Mouse (Mus musculus) MEL (cell line): ENCODE results near the gene Zfc3h1. TPM values are rescaled to one million over a fixed set of nuclear protein-coding genes. Genes with fewer than 3 reads are reported as not detected.

Source experiments
- DNase-seq: peaks from one replicate; pipeline ENCODE4 v3.0.0; 2011; ENCODE audit warnings: low read depth, low spot score
- H3K27ac ChIP-seq: 2 replicates; pipeline ENCODE4 v1.5.1; 2012; ENCODE audit warnings: low read depth, mild to moderate bottlenecking, control low read depth, low read length, moderate library complexity; ENCODE audit not compliant: control insufficient read depth
- H3K27me3 ChIP-seq, 2 experiments: fragments of 150-350 bp in 1 of 2; sonication (generic) in 1 of 2; 2 replicates each; pipeline ENCODE4 v1.6.1; 2012; ENCODE audit warnings: low read length in 2 of 2, mild to moderate bottlenecking in 2 of 2, improper control_type of control experiment in 1 of 2, moderate library complexity in 1 of 2; ENCODE audit not compliant: insufficient read depth in 2 of 2, control insufficient read depth in 1 of 2
- H3K36me3 ChIP-seq, 2 experiments: 2 replicates each; pipeline ENCODE4 v1.6.1; 2012 to 2014; ENCODE audit warnings: low read length in 2 of 2, improper control_type of control experiment in 1 of 2, inconsistent platforms in 1 of 2, mild to moderate bottlenecking in 1 of 2; ENCODE audit not compliant: insufficient read depth in 2 of 2, control insufficient read depth in 1 of 2
- H3K4me1 ChIP-seq, 2 experiments: fragments of 150-350 bp in 1 of 2; sonication (generic) in 1 of 2; 2 replicates each; pipeline ENCODE4 v1.6.1; 2012; ENCODE audit warnings: low read length in 2 of 2, improper control_type of control experiment in 1 of 2, mild to moderate bottlenecking in 1 of 2; ENCODE audit not compliant: insufficient read depth in 2 of 2, control insufficient read depth in 1 of 2
- H3K4me3 ChIP-seq, 2 experiments: fragments of 150-350 bp in 1 of 2; sonication (generic) in 1 of 2; 2 replicates each; pipeline ENCODE4 v1.5.1; 2012; ENCODE audit warnings: low read depth in 2 of 2, low read length in 2 of 2, mild to moderate bottlenecking in 2 of 2, moderate library complexity in 2 of 2, control low read depth in 1 of 2, improper control_type of control experiment in 1 of 2; ENCODE audit not compliant: control insufficient read depth in 1 of 2, insufficient read depth in 1 of 2
- H3K79me2 ChIP-seq: 2 replicates; pipeline ENCODE4 v1.6.1; 2012; ENCODE audit warnings: mild to moderate bottlenecking, low read length, moderate library complexity; ENCODE audit not compliant: control insufficient read depth, poor library complexity, insufficient read depth
- H3K9ac ChIP-seq: 2 replicates; pipeline ENCODE4 v1.6.1; 2012; ENCODE audit warnings: low read depth, mild to moderate bottlenecking, control low read depth, low read length, moderate library complexity; ENCODE audit not compliant: control insufficient read depth, poor library complexity, severe bottlenecking
- H3K9me3 ChIP-seq: fragments of 150-350 bp; sonication (generic); replicated peaks from 2 replicates; pipeline ENCODE4 v1.6.1; 2012; ENCODE audit warnings: mild to moderate bottlenecking, low read length, improper control_type of control experiment, moderate library complexity; ENCODE audit not compliant: insufficient read depth
- CHD1 ChIP-seq: IDR thresholded peaks from 2 replicates; pipeline ENCODE4 v1.6.1; 2012; ENCODE audit warnings: low read depth, mild to moderate bottlenecking, inconsistent platforms, low read length, improper control_type of control experiment
- E2F4 ChIP-seq: IDR thresholded peaks from 2 replicates; pipeline ENCODE4 v1.6.1; 2011; ENCODE audit warnings: low read depth, low read length, improper control_type of control experiment, borderline replicate concordance
- MAX ChIP-seq: IDR thresholded peaks from 2 replicates; pipeline ENCODE4 v1.6.1; 2011; ENCODE audit warnings: low read length, improper control_type of control experiment
- MEF2A ChIP-seq: IDR thresholded peaks from 2 replicates; pipeline ENCODE4 v1.6.1; 2014; ENCODE audit warnings: low read depth, mild to moderate bottlenecking, inconsistent platforms, low read length, improper control_type of control experiment; ENCODE audit not compliant: poor library complexity, insufficient replicate concordance, severe bottlenecking; ENCODE audit errors: extremely low read depth
- MYB ChIP-seq: IDR thresholded peaks from 2 replicates; pipeline ENCODE4 v1.6.1; 2011; ENCODE audit warnings: mild to moderate bottlenecking, low read depth, low read length, improper control_type of control experiment
- NELFE ChIP-seq: IDR thresholded peaks from 2 replicates; pipeline ENCODE4 v1.6.1; 2011; ENCODE audit warnings: low read depth, low read length, improper control_type of control experiment
- NRF1 ChIP-seq: IDR thresholded peaks from 2 replicates; pipeline ENCODE4 v1.6.1; 2014; ENCODE audit warnings: low read depth, mild to moderate bottlenecking, inconsistent platforms, low read length, improper control_type of control experiment, moderate library complexity; ENCODE audit not compliant: poor library complexity, insufficient read depth, severe bottlenecking
- SIN3A ChIP-seq: IDR thresholded peaks from 2 replicates; pipeline ENCODE4 v1.6.1; 2012; ENCODE audit warnings: low read length, improper control_type of control experiment, inconsistent platforms
- TAL1 ChIP-seq: IDR thresholded peaks from 2 replicates; pipeline ENCODE4 v1.6.1; 2012; ENCODE audit warnings: mild to moderate bottlenecking, inconsistent platforms, low read length, moderate library complexity, mixed read lengths
- TCF12 ChIP-seq: IDR thresholded peaks from 2 replicates; pipeline ENCODE4 v1.6.1; 2014; ENCODE audit warnings: low read depth, mild to moderate bottlenecking, inconsistent platforms, low read length, improper control_type of control experiment, moderate library complexity
- UBTF ChIP-seq: IDR thresholded peaks from 2 replicates; pipeline ENCODE4 v1.6.1; 2012; ENCODE audit warnings: low read depth, mild to moderate bottlenecking, inconsistent platforms, low read length, improper control_type of control experiment, moderate library complexity, borderline replicate concordance; ENCODE audit not compliant: insufficient read depth
- USF2 ChIP-seq, 2 experiments: IDR thresholded peaks; 2 replicates each; pipeline ENCODE4 v1.6.1; 2011 to 2012; ENCODE audit warnings: improper control_type of control experiment in 2 of 2, low read length in 2 of 2, borderline replicate concordance in 1 of 2, inconsistent platforms in 1 of 2, low read depth in 1 of 2, mild to moderate bottlenecking in 1 of 2; ENCODE audit not compliant: insufficient read depth in 1 of 2
- ZNF384 ChIP-seq: IDR thresholded peaks from 2 replicates; pipeline ENCODE4 v1.6.1; 2012; ENCODE audit warnings: low read depth, mild to moderate bottlenecking, inconsistent platforms, low read length, improper control_type of control experiment
- polyA plus RNA-seq, 2 experiments: library from polyadenylated mRNA; stranded (reverse) in 1 of 2; unstranded in 1 of 2; fragments of >175 nt in 1 of 2; fragments of >200 nt in 1 of 2; gene quantifications; 2 replicates each; pipeline versions ENCODE4 v1.2.1 to v1.2.4; 2012; ENCODE audit warnings: low replicate concordance in 2 of 2, low read depth in 1 of 2; ENCODE audit not compliant: insufficient read length in 2 of 2, insufficient read depth in 1 of 2, missing spikeins in 1 of 2
- total RNA-seq: library from RNA; depleted of rRNA; stranded (reverse); fragments of 300-350 nt; gene quantifications from 2 replicates; pipeline ENCODE4 v1.2.3, GENCODE M21; 2012

Gene Zfc3h1
- total and polyA plus RNA-seq, 3 experiments = 14.4 to 28.7 TPM; not detected in 1

DNA sequence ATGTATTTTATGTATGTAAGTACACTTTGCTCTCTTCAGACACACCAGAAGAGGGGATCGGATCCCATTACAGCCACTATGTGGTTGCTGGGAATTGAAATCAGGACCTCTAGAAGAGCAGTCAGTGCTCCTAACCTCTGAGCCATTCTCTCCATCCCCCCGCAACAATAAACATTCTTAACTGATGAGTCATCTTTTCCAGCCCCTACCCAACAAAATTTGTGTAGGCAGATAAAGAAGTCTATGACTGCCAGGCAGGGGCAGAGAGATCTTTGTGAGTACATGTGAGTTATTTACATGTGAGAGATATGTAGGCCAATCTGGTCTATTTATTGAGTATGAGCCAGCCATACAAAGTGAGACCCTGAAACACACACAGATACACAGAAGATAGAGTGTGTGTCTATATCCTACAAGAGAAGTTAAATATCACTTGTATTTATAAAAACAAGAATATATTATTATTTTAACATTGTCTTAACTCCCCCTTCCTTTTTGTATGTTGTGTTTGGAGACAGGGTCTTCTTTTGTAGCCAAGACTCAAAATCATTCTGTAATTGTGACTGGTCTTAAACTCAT is 3.2 kb upstream of the Zfc3h1 start:
- no peak for TF ChIP-seq NRF1
- TF ChIP-seq CHD1 = no peak
- Histone ChIP-seq H3K27me3 (no peaks in the 10 kb centered on the region), H3K4me1 (peaks cover 0 to 9% of the 10 kb centered on the region in 2 experiments; a peak in 3 of 4 replicates), H3K79me2 (peaks cover 34% of the 10 kb centered on the region), H3K4me3 (no peak overlapping the region), H3K27ac (no peak overlapping the region), H3K9ac (no peak overlapping the region), H3K36me3 (peaks cover 0 to 19% of the 10 kb centered on the region in 2 experiments; a peak in 2 of 4 replicates), H3K9me3 (no peaks in the 10 kb centered on the region)
- DNase-seq = peak; percentile 46

DNA sequence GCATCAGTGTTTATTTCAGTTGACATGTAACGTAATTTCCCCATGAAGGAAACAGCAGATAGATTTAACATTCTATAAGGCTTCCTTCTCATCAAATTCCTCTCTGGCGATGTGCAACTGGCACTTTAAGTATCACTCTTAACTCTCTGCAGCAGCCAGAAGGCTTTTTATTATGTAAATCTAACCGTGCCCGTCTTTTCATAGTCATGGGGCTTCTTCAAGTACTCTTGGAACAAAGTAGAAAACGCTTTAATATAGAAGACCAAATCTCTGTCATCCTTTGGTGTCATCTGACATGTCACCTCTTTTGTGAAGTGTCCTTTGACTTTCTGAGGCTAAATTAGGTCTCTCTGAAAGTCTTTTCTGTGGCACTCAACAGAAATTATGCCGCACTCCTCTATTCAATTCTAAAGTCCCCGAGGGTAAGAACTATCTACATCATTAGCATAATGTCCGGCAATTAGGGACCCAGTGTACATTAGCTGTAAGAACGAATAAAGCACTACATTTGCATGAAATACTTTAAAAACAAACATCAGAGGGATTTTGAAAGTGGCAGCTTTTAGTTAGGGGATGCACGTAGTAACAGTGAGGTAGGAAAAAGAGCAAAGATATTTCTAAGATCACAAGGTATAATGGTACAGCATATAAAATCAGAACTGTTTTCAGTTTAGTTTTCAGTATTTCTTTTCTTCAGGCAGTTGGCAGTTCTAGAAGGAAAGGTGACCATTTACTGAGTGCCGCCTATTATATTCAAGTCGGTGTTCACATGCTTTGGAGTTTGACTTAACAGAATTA is 1.7 kb upstream of the Zfc3h1 start:
- Histone ChIP-seq H3K4me3 (peak overlapping the region; percentile 81 to 97), H3K9me3 (no peaks in the 10 kb centered on the region), H3K36me3 (peaks cover 0 to 27% of the 10 kb centered on the region in 2 experiments; a peak in 2 of 4 replicates), H3K9ac (peak overlapping the region; percentile 97), H3K27me3 (no peaks in the 10 kb centered on the region), H3K27ac (no peak overlapping the region), H3K4me1 (peaks cover 1 to 11% of the 10 kb centered on the region in 2 experiments), H3K79me2 (peaks cover 45% of the 10 kb centered on the region)
- TF ChIP-seq TCF12 = no peak
- DNase-seq = no peak

DNA sequence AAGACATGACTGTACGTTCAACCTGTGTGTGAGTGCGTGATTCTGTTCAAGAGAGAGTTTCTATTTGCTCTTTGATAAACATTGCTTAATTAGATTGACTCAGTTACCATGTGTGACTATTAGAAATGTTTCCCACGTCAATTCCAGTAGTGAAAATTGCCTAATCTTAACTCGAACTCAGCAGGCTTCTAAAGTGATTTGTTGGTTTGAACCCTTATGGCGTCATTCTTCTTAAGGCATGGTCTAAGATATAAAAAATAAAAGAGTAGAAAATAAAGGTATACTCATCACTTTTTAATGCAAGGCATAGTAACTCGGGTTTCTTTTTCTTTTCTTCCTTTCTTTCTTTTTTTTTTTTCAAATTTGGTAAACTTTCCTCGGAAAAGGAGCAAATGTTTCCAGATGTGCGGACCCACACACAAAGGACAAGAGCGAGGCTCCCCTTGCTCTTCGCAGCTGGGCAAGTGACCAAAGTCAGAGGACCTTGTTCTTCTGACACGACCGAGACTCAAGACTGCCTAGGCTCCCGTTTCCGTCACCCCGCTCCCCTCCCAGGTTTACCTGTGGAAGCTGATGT is 1.0 kb upstream of the Zfc3h1 start:
- TF ChIP-seq MAX (no peak), MEF2A (no peak), CHD1 (no peak), ZNF384 (no peak), NELFE (no peak), MYB (no peak), SIN3A (no peak; the same call in 1 of the 2 replicates), E2F4 (no peak), UBTF (no peak), TAL1 (no peak), USF2 (IDR thresholded peaks at IDR 0.05; ENCODE audit: borderline replicate concordance in 1 of 2, insufficient read depth in 1 of 2, low read depth in 1 of 2, low read length in 2 of 2) (no peak)
- H3K27ac ChIP-seq = peak overlapping the region; percentile 94

More for the DNA sequence above, 1.0 kb upstream of the Zfc3h1 start:
- peaks cover 5 to 16% of the 10 kb centered on the region in 2 experiments for H3K4me1 ChIP-seq
- peak; percentile 57 for DNase-seq
- peak overlapping the region; percentile 81 to 97 for H3K4me3 ChIP-seq
- H3K79me2 ChIP-seq = peaks cover 52% of the 10 kb centered on the region
- H3K9me3 ChIP-seq = no peaks in the 10 kb centered on the region
- peaks cover 0 to 34% of the 10 kb centered on the region in 2 experiments for H3K36me3 ChIP-seq
- no peaks in the 10 kb centered on the region for H3K27me3 ChIP-seq
- peak overlapping the region; percentile 97 for H3K9ac ChIP-seq
